Mouse (Mus musculus): ENCODE results near the gene Dcun1d1. TPM values are rescaled to one million over a fixed set of nuclear protein-coding genes. Genes with fewer than 3 reads are reported as not detected.

The Dcun1d1 gene
- total RNA-seq, 2 experiments from 2014 or later = 65.6 to 73.5 TPM

DNA sequence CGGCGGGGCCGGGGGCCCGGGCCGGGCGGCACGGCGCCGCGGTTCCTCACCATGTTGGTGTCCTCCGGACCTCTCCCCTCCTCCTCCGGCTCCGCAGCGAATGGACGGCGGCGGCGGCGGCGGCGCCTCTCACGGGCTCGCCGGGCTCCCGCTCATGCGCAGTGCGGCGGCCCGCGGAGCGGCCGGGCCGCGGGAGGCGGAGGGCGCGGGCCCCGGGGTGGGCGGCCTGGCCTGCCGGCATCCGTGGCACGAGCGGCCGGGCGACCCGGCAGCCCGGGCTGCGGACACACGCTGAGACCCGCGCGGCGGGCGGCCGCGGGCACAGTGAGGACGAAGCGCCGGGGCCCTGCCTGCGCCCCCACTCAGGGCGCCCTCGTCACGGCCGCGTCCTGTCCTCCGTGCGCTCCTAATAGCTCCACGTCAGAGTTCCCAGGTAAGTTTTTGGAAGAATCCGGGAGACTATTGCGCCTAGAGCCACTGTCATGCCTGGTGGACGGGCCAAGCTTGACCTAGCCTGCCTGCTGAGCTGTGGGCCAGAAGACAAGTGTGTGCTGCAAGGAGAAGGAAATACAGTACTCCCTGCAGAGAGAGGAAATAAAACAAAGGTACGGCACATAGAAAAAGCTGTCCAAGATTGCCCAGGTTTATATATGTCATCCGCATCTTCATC lies 4.4 kb downstream of the Dcun1d1 start:
- intact Hi-C loops (cut with DNase I) = loop anchor here (5.0 kb wide), 1 partner anchor 181 kb away; the partner anchor contains the start of gene Atp11b
- peak; percentile 79 to 84 for DNase-seq (ENCODE audit: low spot score in 2 of 2)

DNA sequence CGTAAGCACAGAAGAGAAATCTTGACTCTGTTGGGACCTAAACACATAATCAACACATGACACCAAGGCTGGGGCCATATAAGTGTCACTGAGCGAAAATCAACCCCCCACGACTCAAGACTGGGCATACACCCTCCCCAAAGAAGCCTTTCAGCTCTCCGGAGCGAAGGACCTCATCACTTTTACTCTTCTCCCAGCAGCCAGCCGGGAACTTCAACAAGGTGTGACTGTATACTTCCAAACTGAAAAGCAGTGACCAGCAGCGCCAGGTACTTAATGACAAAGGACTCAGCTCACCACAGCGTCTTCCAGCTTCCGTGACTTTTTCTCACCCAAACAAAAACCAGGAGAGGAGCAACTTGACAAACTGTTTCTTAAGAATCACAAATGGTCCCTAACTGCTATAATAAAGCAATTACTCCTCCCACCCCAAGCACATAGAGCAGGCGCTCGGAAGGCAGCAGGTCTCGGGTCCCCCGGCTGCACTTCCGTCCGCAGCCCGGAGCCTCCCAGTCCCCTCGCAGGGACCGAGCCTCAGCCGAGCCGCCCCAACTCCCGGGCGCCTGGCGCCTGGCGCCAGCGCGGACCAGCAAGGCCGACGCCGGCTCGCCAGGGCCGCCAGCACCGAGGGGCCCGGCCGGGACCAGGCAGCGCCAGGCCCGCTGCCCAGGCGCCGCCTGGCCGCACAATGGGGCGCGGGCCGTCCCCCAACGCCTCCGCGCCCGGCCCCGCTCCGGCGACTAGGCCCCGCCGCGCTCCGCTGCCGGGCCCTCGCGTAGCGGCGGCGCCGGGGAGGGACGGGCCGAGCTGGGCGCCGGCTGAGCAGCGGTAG lies 5.1 kb downstream of the Dcun1d1 start:
- intact Hi-C loops (cut with DNase I) = loop anchor here (5.0 kb wide), 1 partner anchor 180 kb away; the partner anchor contains the start of gene Atp11b
- DNase-seq (ENCODE audit: low spot score in 2 of 2) = peak; percentile 45 to 64

DNA sequence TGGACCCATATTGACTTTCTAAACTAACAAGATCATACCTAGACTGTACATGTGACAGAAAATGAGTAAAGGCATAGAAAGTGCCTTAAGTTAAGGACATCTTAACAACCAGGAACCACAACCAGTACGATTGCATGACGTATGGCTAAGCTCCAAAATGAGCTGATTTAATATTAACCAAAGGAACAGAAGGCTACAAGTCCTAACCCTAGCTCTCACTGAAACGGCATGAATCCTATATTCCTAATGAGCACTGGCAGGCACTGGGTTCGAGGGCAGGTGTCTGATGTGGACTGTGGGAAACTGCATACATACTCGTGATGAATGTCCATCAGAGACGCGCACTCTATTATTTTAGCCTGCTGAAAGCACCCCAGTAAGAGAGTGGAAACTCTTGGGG lies 5.9 kb downstream of the Dcun1d1 start:
- intact Hi-C loops (cut with DNase I) = loop anchor here (5.0 kb wide), 1 partner anchor 179 kb away; the partner anchor contains the start of gene Atp11b
- no peak for DNase-seq (ENCODE audit: low spot score in 2 of 2)

DNA sequence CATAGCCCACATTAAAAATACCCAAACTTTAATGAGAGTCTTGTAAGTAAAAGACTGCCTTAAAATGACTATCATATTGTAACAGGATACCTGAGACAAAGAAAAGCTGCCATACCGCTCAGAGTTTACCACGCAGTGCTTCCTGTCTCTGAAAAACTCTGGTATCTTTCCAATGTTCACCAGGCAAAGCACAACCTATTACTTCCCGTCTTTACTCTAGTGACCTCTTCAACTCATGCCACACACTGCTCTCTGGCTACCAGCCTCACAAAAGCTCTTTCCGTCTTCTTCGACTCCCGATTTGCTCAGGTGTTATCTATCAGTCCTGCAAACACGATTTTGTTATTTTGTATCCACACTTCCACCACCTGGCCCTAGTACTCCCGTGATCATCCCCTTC lies 7.4 kb downstream of the Dcun1d1 start:
- DNase-seq (ENCODE audit: low spot score in 2 of 2) = no peak
- intact Hi-C loops (cut with DNase I) = loop anchor here (5.0 kb wide), 1 partner anchor 178 kb away; the partner anchor contains the start of gene Atp11b

DNA sequence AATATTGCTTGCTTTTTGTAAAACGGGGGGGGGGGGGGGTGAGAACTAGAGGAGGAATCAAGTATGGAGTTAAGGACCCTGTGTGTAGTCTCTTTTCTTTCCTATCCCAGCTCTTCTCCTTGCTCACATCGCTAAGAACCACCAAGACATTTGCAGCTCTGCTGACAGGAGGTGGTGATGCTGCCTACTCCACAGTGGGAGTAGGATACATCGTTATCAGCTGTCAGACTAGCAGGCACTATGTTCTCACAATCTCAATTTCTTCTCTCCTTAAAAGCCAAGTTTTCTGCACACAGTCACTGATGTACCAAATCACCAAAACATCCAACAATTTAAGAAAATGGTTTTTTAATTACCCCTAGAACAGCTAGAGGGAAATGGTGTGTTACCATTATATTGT lies 7.8 kb downstream of the Dcun1d1 start:
- intact Hi-C loops (cut with DNase I) = no loop called here
- no peak for DNase-seq (ENCODE audit: low spot score in 2 of 2)

DNA sequence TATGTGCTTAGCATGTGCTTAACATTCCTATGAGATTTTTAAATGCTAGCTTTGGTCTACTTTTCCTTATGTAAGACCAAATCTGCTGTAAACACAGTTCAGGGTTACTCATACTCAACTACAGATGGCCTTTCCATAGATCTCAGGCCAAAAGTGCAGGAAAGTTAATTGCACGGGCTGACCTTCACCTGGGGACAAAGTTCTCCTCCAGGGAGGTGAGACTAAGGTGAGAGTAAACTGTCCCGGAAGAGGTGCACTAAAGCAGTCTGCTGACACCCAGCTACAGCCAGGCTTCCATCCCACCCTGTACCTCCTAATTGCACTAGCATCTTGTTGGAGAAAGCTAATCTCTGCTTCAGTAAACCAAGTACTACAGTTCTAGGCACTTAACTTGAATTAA lies 11.4 kb downstream of the Dcun1d1 start:
- DNase-seq (ENCODE audit: low spot score in 2 of 2) = no peak
- intact Hi-C loops (cut with DNase I) = no loop called here

DNA sequence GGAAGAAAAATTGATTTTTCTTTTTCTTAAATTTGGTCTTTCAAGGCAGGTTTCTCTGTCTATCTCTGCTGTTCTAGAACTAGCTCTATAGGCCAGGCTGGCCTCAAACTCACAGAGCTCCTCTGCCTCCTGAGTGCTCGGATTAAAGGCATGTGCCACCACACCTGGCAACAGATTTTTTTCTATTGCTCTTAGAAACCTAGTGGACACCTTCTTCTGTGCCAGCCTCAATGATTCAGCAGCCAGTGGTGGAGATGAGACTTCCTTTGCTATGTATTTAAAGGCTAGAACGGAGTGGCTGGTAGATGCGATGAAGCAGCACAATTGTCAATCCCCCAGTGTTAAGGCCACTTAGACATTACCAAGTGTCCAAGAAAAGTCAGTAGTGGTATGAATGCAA lies 13.2 kb downstream of the Dcun1d1 start:
- no peak for DNase-seq (ENCODE audit: low spot score in 2 of 2)
- intact Hi-C loops (cut with DNase I) = no loop called here

DNA sequence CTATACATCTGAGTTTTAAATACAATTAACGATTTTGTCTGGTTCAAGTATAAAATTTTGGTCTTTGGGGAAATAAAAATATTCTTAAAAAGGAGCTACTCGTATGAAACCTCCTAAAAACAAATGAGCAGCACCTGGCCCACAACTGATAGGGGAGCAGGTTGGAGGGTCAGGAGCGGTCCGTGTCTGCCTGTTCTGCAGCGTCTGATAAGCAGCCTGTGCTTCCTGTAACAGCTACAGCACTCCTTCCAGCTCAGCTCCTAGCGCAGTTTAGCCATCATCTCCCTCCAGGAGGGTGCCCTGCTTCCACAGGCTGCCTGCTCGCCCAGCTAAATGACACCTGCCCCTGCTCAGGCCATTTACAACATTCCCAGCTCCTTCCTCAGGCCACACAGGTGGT lies 13.8 kb downstream of the Dcun1d1 start:
- intact Hi-C loops (cut with DNase I) = no loop called here
- DNase-seq (ENCODE audit: low spot score in 2 of 2) = no peak

DNA sequence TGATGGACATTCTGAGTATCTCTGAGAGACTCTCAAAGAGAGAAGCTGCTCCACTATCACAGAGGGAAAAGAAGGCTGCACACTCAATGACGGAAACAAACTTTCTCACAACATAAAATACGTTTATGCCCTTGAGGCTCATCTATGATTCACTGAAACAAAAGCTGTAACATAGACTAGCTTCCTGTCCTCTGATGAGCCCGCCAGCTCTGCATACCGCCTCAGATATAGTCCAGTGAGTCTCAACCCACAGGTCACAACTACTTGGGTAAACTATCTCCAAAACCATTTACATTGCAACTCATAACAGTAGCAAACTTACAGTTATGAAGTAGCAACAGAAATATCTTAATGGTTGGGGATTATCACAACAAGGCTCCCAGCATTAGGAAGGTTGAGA lies 14.7 kb downstream of the Dcun1d1 start:
- no peak for DNase-seq (ENCODE audit: low spot score in 2 of 2)
- intact Hi-C loops (cut with DNase I) = no loop called here

DNA sequence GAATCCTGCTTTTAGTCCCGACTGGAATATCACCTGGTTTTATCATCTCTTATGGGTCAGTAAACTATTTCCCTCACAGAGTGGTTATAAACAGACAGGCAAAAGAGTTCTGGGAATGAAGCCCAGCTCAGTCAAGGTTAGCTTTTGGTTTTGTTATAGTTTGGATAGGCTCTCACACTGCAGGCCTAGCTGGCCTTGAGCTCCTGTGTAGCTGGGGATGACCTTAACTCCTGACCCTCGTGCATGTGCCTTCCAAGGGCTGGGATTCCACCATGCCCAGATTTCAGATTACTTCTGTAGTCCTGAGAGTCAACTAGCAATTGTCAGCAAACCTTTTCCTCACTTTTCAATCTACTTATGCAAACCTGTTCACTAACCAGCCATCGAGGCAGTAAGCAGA lies 19.0 kb downstream of the Dcun1d1 start:
- DNase-seq (ENCODE audit: low spot score in 2 of 2) = no peak
- intact Hi-C loops (cut with DNase I) = no loop called here

DNA sequence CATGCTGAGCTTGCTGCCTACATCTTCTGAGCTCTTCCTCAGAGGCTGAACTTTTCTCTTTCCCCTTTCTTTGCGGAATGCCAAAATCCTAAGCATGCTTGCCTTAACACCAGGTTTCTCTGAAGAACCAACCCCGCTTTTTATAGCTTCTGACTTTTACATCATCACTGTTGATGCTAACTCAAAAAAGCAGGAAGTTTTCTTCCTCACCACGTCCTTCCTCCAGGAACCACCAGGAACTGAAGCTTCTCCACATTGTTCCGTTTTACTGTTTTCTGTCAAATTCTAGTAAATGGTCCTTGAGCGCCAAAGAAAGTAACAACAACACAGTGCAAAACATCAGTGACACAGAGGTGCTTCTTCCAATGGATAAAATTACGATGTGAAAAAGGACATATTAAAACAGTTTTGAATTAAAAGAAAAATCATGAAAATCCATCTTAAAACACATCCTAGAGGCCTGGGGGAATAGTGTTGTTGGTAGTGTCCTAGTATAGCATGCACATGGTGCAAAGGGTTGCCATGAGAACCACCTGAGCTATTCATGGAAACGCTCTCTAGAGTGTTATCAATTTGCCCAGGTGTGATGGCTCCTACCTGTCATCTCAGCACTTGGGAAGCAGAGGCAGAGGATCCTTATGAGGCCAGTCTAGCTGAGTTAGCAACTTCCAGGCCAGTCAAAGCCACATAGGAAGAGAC lies 28.1 kb downstream of the Dcun1d1 start:
- DNase-seq (ENCODE audit: low spot score in 2 of 2) = no peak

DNA sequence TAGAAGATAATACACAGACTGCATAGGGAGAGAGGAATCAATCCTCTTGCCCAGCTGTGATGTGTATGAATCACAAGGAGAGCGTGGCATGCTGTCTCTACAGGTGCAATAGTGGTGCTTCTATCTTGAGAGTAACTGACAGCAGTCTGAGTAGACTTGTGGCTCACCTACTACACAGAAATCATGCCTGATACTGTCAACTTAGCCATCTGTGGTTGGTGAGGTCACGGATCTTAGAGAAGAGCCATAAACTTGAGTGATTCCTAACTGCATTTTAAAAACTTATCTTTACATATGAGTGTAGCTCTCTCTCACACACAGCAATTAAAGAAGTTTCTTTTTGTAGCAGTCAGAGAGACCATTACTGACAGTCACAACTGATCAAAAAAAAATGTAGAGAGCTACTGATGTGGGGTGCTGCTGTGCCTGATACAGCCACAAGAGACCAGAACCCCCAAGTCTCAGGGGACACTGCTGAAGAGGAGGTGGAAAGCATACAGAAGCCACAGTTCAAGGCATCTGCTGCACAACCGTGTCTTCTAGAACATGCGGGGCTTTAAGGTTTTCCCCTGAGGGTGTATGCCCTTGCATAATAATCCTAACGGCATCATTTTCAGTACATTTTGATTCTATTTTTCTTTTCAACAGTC lies 36.6 kb downstream of the Dcun1d1 start:
- DNase-seq (ENCODE audit: low spot score in 2 of 2) = no peak
- intact Hi-C loops (cut with DNase I) = no loop called here

More for the DNA sequence above, 28.1 kb downstream of the Dcun1d1 start:
- intact Hi-C loops (cut with DNase I) = no loop called here

DNA sequence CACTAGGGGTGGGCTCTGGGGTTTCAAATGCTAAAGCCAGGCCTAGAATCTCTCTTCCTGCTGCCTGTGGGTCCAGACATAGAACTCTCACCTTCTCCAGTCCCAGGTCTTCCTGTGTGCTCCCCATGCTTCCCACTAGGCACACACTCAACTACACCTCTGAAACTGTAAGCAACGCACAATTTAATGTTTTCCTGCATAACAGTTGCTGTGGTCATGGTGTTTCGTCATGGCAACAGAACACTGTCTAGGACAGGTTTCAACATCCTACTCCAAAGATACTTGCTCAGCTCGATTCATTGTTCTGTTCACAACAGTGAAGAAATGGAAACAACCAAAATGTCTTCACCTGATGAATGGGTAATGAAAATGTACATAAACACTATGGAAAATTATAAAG lies 38.1 kb downstream of the Dcun1d1 start:
- no peak for DNase-seq (ENCODE audit: low spot score in 2 of 2)
- intact Hi-C loops (cut with DNase I) = no loop called here

DNA sequence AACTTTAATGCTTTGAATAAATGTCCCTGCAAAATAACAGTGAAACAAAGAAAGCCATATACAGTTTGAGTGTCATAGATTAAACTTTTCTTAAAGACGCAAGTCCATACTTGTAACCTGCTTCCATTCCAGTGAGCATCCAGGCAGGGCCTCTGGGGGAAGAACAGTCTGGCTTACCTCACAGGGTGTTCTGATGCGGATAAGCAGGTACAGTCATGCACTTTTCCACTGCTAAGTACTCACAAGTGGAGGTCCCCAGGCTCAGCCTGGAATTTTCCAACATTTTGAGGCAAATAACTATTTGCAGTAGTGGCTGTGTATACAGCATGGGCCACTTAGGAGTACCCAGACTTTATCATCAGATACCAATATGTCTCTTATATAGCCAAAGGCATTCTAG lies 39.3 kb downstream of the Dcun1d1 start:
- intact Hi-C loops (cut with DNase I) = no loop called here
- DNase-seq (ENCODE audit: low spot score in 2 of 2) = no peak

DNA sequence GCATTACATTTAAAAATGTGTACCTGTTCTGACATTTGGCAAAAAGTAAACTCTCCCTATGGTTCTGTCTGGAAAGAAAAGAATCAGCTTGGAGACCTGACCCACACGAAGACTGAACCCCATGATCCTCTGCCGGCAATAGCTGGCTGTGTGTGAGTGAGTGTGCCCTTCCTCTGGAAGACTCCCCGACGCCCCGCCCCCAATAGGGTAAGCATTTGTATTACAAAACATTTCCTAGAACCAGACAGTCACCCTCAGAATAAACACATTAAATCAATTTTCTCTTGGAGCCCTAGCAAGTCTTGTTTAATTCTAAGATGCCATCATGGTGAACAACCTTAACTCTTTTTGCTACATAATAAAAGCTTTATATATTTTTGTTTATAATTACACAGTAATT lies 44.1 kb downstream of the Dcun1d1 start:
- intact Hi-C loops (cut with DNase I) = no loop called here
- DNase-seq (ENCODE audit: low spot score in 2 of 2) = no peak

DNA sequence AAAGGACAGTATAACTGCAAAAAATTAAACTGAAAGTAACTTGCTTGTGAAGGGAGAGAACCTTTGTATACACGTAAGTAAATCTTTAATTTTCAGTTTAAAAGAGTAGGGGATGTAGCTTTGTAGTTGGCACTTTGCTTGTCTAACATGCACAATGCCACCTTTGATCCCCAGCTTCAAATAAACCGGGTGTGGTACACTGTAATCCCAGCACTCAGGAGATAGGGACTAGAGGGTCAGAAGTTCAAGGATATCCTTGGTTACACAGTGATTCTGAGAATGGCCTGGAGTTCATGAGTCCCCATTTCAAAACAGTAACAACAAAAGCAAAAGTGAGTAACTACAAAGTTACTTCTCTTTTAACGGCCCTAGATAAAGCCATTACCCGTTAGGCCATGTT lies 46.1 kb downstream of the Dcun1d1 start:
- no peak for DNase-seq (ENCODE audit: low spot score in 2 of 2)
- intact Hi-C loops (cut with DNase I) = no loop called here

DNA sequence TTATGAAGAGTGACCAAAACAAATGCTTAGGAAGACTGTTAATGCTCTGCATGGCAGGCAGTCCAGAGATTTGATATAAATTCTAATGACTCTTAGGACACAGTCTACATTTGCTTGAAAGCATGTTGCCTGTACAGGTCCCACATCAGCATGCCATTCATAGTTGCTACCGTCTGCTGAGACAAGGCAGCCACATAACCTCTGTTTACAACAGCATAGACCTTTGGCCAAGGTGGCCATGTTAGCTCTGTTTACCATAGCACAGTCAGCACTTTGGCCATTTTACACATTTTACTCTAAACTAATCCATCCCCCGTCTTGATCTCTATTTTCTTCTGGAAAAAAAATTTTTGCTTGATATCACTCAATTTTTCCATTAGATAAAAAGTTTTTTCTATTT lies 47.7 kb downstream of the Dcun1d1 start:
- DNase-seq (ENCODE audit: low spot score in 2 of 2) = no peak
- intact Hi-C loops (cut with DNase I) = no loop called here

DNA sequence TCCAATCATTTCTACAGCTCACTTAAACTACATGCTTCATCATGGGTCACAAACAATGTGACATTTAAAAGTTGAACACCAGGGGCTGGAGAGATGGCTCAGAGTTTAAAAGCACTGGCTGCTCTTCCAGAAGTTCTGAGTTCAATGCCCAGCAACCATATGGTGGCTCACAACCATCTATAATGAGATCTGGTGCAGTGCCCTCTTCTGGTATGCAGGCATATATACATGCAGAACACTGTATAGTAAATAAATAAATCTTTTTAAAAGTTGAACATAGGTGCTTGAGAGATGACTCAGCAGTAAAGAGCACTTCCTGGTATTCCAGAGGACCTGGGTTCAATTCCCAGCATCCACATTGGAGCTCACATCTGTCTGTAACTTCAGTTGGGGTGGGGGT lies 54.0 kb downstream of the Dcun1d1 start:
- intact Hi-C loops (cut with DNase I) = no loop called here
- DNase-seq (ENCODE audit: low spot score in 2 of 2) = no peak

DNA sequence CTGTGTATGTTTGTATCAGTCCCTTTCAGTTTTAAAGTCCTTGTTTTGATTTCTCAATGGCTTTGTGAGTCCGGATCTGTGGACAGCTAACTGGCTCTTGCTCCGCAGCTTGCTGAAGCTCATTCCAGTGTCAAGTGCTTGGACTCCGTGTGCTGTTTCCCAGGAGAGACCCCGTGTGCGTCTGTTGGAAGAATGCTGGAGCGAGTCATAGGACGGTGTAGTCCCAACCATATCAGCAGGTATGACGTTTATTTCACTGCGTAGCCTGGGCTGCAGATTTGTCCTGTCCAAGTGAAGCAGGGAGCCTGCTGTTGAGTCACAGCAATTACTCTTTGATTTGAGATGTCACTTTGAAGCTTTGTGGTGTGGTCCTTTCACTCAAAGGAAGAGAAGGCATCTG lies 87.9 kb downstream of the Dcun1d1 start:
- DNase-seq (ENCODE audit: low spot score in 2 of 2) = no peak
- intact Hi-C loops (cut with DNase I) = no loop called here
